Mouse (Mus musculus) liver, embryonic 16.5 days (tissue): Measurements from ENCODE around the gene Tmsb15b2. TPM values are rescaled to one million over a fixed set of nuclear protein-coding genes. Genes with fewer than 3 reads are reported as not detected.
"Not testable (repeated sequence)": the region's sequence is repeated elsewhere in the genome, so short reads cannot be mapped to it uniquely, and the experiment has no call there.

ENCODE experiments used
- ATAC-seq: fragments of 200-750 bp; cut with Nextera tagmentation; 2 replicates; pipeline ENCODE4 v1.8.0; 2017; ENCODE audit warnings: low read depth, mild to moderate bottlenecking, moderate number of reproducible peaks, moderate library complexity
- H3K27ac ChIP-seq: fragments of 300-500 bp; sonication (generic); 2 replicates; pipeline ENCODE4 v1.5.1; 2014; ENCODE audit warnings: mild to moderate bottlenecking, low read length
- H3K27me3 ChIP-seq: fragments of 300-500 bp; sonication (generic); 2 replicates; pipeline ENCODE4 v1.6.1; 2014; ENCODE audit warnings: low read depth, low read length, mixed read lengths; ENCODE audit not compliant: control insufficient read depth, insufficient read depth
- H3K36me3 ChIP-seq: fragments of 300-500 bp; sonication (generic); 2 replicates; pipeline ENCODE4 v1.6.1; 2014; ENCODE audit warnings: mild to moderate bottlenecking; ENCODE audit not compliant: control insufficient read depth, insufficient read depth
- H3K4me1 ChIP-seq: fragments of 300-500 bp; sonication (generic); 2 replicates; pipeline ENCODE4 v1.6.1; 2014; ENCODE audit warnings: low read depth, low read length, mixed read lengths; ENCODE audit not compliant: control insufficient read depth
- H3K4me2 ChIP-seq: fragments of 300-500 bp; sonication (generic); 2 replicates; pipeline ENCODE4 v1.6.1; 2014; ENCODE audit warnings: low read depth, low read length, mixed read lengths
- H3K4me3 ChIP-seq: fragments of 300-500 bp; sonication (generic); 2 replicates; pipeline ENCODE4 v1.5.1; 2014; ENCODE audit warnings: low read depth, mild to moderate bottlenecking, low read length
- H3K9ac ChIP-seq: fragments of 300-500 bp; sonication (generic); 2 replicates; pipeline ENCODE4 v1.6.1; 2014; ENCODE audit warnings: low read depth, low read length
- H3K9me3 ChIP-seq: fragments of 300-500 bp; sonication (generic); replicated peaks from 2 replicates; pipeline ENCODE4 v1.6.1; 2016; ENCODE audit warnings: low read length; ENCODE audit not compliant: control insufficient read depth
- WGBS: fragments of 180-500 bp; shearing (Covaris S2); extraction: QIAGEN DNeasy Blood & Tissue Kit; methylation state at CpG from one replicate; pipeline ENCODE4 v1.1.7; 2014; ENCODE audit not compliant: insufficient replicate concordance; 5-methylcytosine and 5-hydroxymethylcytosine counted together
- polyA plus RNA-seq: library from polyadenylated mRNA; unstranded; fragments of >200 nt; fragmentation: Nextera tagmentation; extraction: Ambion mirVana; gene quantifications from 2 replicates; pipeline ENCODE4 v1.2.1, GENCODE M21; 2015

Gene Tmsb15b2
- polyA plus RNA-seq, 1 experiment from 2014 or later, result 7.7 TPM

DNA sequence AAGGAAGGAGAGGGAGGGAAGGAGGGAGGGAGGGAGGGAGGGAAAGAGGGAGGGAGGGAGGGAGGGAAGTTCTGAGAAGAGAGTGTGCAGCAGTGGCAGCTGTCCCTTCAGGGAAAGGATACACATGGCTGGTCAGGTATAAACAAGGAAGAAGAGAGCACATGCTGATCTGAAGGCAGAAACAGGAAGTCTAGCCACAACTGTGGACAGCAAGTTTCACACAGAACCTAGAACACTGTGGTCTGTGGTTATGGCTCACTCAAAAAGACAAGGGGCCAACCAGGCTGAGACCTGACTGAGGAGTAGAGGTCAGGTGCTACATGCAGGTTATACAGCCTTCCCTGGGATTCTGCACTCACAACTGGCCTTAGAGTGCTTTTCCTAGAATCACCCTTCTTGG is 10.7 kb upstream of the Tmsb15b2 start:
- Histone ChIP-seq H3K9ac (no peak overlapping the region), H3K27ac (no peak overlapping the region), H3K4me3 (no peak overlapping the region), H3K36me3 (no peaks in the 10 kb centered on the region), H3K27me3 (no peaks in the 10 kb centered on the region), H3K9me3 (no peaks in the 10 kb centered on the region), H3K4me1 (no peaks in the 10 kb centered on the region), H3K4me2 (no peak overlapping the region)
- ATAC-seq, result peak; percentile 13; the same call in 1 of the 2 replicates

DNA sequence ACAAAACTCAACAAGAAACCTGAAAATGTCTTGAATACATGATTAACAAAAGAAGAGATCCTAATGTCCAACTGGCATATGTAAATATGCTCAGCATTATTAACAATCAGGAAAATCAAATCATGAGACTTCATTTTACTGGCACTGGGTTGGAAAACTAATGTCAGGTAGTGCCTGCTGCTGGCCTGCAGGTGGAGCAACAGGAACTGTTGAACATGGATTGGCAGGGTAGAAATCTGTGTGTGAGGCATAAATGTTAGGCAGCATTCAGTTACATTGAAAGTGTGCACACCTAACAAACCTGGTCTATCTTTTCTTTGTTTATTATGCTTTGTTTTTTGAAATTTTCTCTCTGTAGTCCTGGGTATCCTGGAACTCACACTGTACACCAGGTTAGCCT is 3.3 kb upstream of the Tmsb15b2 start:
- ATAC-seq, result no peak
- no peaks in the 10 kb centered on the region for H3K4me1 ChIP-seq
- no peak overlapping the region for H3K9ac ChIP-seq

DNA sequence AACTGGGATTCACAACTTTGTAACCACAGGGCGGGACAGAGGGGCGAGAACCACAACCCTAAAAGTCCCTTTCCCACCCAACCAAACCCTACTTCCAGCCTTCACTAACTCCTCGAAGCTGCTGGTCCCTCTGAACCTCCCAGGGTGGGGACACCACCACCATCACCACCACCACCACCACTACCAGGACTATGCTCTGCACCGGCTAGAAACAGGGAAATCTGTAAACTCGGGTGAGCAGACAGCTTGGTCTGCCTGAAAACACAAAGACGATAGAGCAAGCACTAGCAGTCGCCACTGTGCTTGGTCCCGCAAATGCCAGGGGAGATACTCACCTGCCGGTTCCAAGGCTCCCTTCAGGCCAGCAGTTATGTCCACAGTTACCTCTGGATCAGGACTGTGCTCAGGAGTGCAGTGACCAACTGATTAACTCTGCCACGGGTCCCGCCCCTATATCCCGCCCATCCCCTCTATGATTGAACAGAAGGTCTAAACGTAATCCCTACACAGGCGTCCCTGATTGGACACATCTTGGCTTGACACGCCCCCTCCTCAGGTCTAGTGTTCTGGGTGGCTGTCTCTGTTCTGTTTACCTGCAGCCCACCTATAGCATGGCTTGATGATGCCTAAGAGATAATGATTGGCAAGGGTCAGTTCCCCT is 1.3 kb upstream of the Tmsb15b2 start, which contains the start of the genes Tmsb15l and Tmsb15b1:
Gene Tmsb15l, minus strand, starts transcription at position 446 of the 661 bp plus-strand sequence.
Gene Tmsb15b1, minus strand, starts transcription at position 451 of the 661 bp plus-strand sequence.
- Histone ChIP-seq H3K4me3 (peak within 1 kb of the TSS; percentile 44), H3K36me3 (no peaks in the 10 kb centered on the region), H3K4me2 (peak within 1 kb of the TSS; percentile 42), H3K9ac (no peak within 1 kb of the TSS), H3K27me3 (no peaks in the 10 kb centered on the region), H3K4me1 (no peaks in the 10 kb centered on the region), H3K9me3 (no peaks in the 10 kb centered on the region), H3K27ac (no peak within 1 kb of the TSS)
- WGBS, result 28% methylated on average over 15 of the region's 15 CpGs
- peak; percentile 97 for ATAC-seq

More for the DNA sequence above, 3.3 kb upstream of the Tmsb15b2 start:
- Histone ChIP-seq H3K36me3 (no peaks in the 10 kb centered on the region), H3K4me2 (no peak overlapping the region), H3K27me3 (no peaks in the 10 kb centered on the region), H3K9me3 (no peaks in the 10 kb centered on the region), H3K27ac (no peak overlapping the region), H3K4me3 (no peak overlapping the region)

DNA sequence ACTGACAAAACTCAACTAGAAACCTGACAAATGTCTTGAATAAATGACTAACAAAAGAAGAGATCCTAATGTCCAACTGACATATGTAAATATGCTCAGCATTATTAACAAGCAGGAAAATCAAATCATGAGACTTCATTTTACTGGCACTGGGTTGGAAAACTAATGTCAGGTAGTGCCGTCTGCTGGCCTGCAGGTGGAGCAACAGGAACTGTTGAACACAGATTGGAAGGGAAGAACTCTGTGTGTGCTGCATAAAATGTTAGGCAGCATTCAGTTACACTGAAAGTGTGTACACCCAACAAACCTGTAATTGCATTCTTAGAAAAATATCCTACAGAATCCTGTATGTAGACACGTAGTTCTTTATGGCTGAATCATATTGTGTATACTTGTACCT is 15.6 kb downstream of the Tmsb15b2 start:
- no peak for ATAC-seq
- Histone ChIP-seq H3K4me1 (no peaks in the 10 kb centered on the region), H3K4me3 (no peak overlapping the region), H3K27ac (no peak overlapping the region), H3K4me2 (no peak overlapping the region), H3K9ac (no peak overlapping the region), H3K27me3 (no peaks in the 10 kb centered on the region), H3K36me3 (no peaks in the 10 kb centered on the region), H3K9me3 (no peaks in the 10 kb centered on the region)
- WGBS, result 30% methylated on average over 2 of the region's 2 CpGs

DNA sequence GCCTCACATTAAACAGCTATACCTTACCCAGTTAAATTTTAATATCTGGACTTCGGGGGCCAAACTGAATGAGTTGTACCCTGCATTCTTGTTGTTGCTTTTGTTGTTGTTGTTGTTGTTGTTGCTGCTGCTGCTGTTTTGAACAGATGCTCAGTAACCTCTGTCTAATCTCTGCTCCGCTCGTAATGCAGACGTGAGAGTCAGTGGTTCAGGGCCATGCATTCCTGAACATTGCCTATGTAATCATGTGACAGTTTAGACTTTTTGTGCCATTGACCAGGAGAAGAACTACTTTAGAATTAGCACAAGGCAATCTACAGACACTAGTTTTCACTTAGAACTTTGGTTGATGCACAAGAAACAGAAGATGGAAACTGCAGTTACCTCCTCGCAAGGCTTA is 17.0 kb downstream of the Tmsb15b2 start:
- not testable (repeated sequence) for H3K9me3 ChIP-seq, H3K27me3 ChIP-seq, H3K36me3 ChIP-seq, ATAC-seq, H3K27ac ChIP-seq, H3K4me1 ChIP-seq, H3K9ac ChIP-seq, H3K4me3 ChIP-seq
- 0 out of 2 replicates have a peak overlapping the region, but pooled peaks have one; percentile 1 for H3K4me2 ChIP-seq
- 62% methylated on average over 5 of the region's 5 CpGs for WGBS

DNA sequence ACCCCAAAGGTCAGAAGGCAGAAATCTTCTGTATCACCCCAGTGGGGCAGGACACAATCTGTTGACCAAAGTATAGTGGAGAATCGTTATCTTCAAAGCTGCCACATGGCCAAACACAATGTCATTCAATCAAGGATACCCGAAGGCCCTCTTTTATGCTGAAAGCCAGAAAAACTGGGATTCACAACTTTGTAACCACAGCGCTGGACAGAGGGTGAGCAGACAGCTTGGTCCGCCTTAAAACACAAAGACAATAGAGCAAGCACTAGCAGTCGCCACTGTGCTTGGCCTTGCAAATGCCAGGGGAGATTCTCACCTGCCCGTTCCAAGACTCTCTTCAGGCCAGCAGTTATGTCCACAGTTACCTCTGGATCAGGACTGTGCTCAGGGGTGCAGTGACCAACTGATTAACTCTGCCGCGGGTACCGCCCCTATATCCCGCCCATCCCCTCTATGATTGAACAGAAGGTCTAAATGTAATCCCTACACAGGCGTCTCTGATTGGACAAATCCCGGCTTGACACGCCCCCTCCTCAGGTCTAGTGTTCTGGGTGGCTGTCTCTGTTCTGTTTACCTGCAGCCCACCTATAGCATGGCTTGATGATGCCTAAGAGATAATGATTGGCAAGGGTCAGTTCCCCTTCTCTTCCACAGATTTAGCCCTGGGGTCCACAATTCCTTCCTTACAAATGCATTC is 17.6 kb downstream of the Tmsb15b2 start:
- H3K36me3 ChIP-seq, H3K9ac ChIP-seq, H3K27ac ChIP-seq, H3K27me3 ChIP-seq, H3K9me3 ChIP-seq, H3K4me1 ChIP-seq, H3K4me3 ChIP-seq: not testable (repeated sequence)
- H3K4me2 ChIP-seq, result 0 out of 2 replicates have a peak overlapping the region, but pooled peaks have one; percentile 1
- WGBS, result 20% methylated on average over 13 of the region's 13 CpGs
- ATAC-seq, result peak; percentile 87

DNA sequence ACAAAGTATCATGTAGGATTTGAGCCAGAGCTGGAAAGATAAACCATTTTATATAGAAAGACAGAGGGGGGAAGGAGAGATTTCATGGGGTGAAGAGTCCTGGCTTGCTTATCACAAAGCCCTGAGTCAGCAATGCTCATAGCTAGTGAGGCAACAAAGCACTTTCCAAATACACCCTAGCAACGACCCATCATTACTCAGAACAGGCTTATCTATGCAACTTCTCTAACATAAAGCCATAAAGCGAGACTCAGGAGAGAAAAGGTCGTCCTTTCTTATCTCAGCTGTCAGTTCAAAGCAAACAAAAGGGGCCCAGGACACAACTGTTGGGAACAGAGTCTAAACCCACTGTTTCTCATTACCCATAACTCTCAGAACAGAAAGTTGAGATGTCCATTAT is 37.3 kb downstream of the Tmsb15b2 start:
- H3K27me3 ChIP-seq, result no peaks in the 10 kb centered on the region
- H3K36me3 ChIP-seq, result no peaks in the 10 kb centered on the region
- H3K9ac ChIP-seq, result no peak overlapping the region
- H3K4me1 ChIP-seq, result no peaks in the 10 kb centered on the region
- WGBS, result 9% methylated on average over 3 of the region's 3 CpGs
- H3K4me2 ChIP-seq, result no peak overlapping the region
- no peaks in the 10 kb centered on the region for H3K9me3 ChIP-seq
- H3K4me3 ChIP-seq, result no peak overlapping the region
- H3K27ac ChIP-seq, result no peak overlapping the region
- no peak; the same call in 1 of the 2 replicates for ATAC-seq

DNA sequence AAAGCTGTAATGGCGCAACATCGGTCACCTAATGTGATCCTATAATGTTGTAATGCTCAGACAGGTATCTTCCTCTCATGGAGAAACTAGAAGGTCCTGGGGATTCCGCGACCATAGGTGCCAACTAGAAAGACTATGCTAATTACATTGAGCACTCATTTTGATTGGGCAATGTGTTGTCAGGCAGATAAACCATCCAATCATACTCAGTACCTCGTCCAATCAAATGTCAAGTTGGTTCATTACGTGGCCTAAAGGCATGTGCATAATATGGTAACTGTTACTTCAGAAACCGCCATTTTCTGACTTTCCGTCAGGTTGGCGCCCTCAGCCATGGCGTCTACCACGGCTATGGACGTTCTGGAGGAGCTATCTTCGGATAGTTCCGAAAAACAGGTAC is 48.3 kb downstream of the Tmsb15b2 start, which contains the start of gene H2bfm:
Gene H2bfm, plus strand, starts transcription at position 295 of the 400 bp plus-strand sequence.
- Histone ChIP-seq H3K4me2 (no peak within 1 kb of the TSS), H3K9ac (no peak within 1 kb of the TSS), H3K27me3 (no peaks in the 10 kb centered on the region), H3K36me3 (no peaks in the 10 kb centered on the region), H3K4me1 (no peaks in the 10 kb centered on the region), H3K9me3 (no peaks in the 10 kb centered on the region; the same call in 1 of the 2 replicates), H3K4me3 (no peak within 1 kb of the TSS), H3K27ac (no peak within 1 kb of the TSS)
- 76% methylated on average over 14 of the region's 14 CpGs for WGBS
- ATAC-seq, result no peak

DNA sequence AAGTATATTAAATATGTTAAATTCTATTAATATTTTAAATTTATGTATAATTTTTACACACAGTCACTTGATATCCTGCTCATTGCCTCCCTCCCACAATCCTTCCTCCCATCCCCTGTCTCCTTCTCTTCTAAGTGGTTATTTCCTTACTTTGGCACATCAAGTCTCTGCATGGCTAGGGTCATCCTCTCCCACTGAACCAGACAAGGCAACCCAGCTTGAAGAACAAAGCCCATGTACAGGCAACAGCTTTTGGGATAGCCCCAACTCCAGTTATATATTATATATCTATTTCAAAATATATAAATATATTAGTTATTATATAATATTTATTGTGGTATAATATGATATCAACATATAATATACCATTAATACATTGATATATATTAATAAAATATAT is 49.4 kb downstream of the Tmsb15b2 start:
- Histone ChIP-seq H3K9ac (no peak overlapping the region), H3K27ac (no peak overlapping the region), H3K36me3 (no peaks in the 10 kb centered on the region), H3K27me3 (no peaks in the 10 kb centered on the region), H3K9me3 (no peaks in the 10 kb centered on the region; the same call in 1 of the 2 replicates), H3K4me3 (no peak overlapping the region), H3K4me1 (no peaks in the 10 kb centered on the region), H3K4me2 (no peak overlapping the region)
- ATAC-seq, result no peak
